Mouse (Mus musculus) G1E (cell line): Measurements from ENCODE around the gene Gm20431.

Experiments
- CTCF ChIP-seq: IDR thresholded peaks from 2 replicates; pipeline ENCODE4 v1.5.1; 2012; ENCODE audit warnings: low read depth, low read length, inconsistent platforms, mixed read lengths
- GATA1 ChIP-seq: IDR thresholded peaks from 2 replicates; pipeline ENCODE4 v1.6.1; 2012; ENCODE audit warnings: borderline replicate concordance, low read length, inconsistent platforms, mixed read lengths
- GATA2 ChIP-seq: IDR thresholded peaks from 2 replicates; pipeline ENCODE4 v1.6.1; 2012; ENCODE audit warnings: low read depth, low read length, inconsistent platforms, borderline replicate concordance
- POLR2AphosphoS5 ChIP-seq: IDR thresholded peaks from 2 replicates; pipeline ENCODE4 v1.6.1; 2012; ENCODE audit warnings: low read depth, low read length, inconsistent platforms; ENCODE audit not compliant: insufficient replicate concordance
- TAL1 ChIP-seq: conservative IDR thresholded peaks from 2 replicates; pipeline ENCODE4 v1.6.1; 2012; ENCODE audit warnings: low read depth, low read length, inconsistent platforms, mixed read lengths

DNA sequence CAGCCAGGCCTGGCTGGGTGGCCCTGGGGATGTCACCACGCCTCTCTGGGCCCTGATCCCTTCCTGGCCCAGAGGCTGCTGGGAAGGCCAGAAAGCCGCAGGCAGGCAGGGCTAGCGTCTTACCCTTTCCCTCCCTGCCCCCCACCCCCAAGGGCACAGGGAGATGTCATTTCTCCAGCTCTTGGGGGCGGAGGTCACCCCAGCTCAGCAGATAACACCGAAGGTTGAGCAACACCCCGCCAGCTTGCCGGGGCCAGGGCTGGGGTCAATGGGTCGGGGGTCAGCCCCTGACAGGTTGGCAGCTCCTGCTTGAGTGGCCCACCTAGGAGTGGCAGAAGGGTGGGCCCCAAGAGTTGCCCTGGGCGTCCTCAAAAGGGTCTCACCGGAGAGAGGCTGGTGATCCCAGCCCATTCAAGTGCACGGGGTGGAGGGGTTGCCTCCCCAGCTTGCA, 26.4 kb upstream of the Gm20431 start:
- no peak for TF ChIP-seq GATA1
- TF ChIP-seq CTCF: no peak
- TF ChIP-seq TAL1: no peak
- TF ChIP-seq GATA2: no peak
- TF ChIP-seq POLR2AphosphoS5: no peak
